Mouse (Mus musculus): ENCODE measurements around the gene Col5a1. TPM values are rescaled to one million over a fixed set of nuclear protein-coding genes. Genes with fewer than 3 reads are reported as not detected.

Gene Col5a1
- polyA plus RNA-seq, 1 experiment from 2014 or later: 47.7 TPM

DNA sequence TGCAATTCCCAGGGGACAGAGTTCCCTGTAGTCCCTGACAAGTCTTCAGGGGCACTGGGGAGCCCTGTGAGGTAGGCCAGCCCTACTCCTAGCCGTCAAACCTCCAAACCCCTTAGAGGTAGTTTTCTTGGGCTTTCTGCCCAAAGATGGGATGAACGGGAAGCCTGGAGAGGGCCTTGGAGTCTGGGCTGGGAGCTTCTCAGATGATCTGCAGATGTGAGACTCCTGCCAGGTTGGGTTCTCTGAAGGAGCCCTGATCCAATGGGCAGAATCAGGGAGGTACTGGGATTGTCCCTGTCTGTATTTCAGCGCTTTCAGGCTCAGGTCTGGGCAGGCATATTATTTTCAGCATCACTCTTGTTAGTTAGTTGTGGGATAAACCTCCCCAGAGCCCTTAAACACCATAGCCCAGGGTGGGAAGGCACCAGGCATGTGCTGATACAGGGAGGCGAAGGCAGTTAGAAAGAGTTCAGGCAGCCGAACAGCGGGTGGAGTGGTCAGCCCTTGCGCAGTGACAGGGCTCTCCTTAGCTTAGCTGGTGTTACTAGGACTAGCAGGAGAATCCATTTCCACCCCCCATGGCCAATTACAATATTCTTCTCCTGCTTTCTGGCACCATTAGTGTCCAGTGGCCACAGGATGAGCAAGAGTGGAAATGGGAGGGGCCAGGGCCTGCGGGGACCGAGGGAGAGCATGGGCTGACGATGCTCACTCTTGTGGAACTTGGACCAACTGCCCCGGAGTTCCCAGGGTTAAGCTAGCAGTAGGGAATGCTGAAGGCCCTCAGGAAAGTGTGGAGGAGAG is 1.4 kb downstream of the Col5a1 start:
- Histone ChIP-seq H3K27ac (ENCODE audit: low read length) (peak overlapping the region; percentile 80), H3K4me2 (replicated peaks; ENCODE audit: low read depth, low read length) (peak overlapping the region; percentile 92)

DNA sequence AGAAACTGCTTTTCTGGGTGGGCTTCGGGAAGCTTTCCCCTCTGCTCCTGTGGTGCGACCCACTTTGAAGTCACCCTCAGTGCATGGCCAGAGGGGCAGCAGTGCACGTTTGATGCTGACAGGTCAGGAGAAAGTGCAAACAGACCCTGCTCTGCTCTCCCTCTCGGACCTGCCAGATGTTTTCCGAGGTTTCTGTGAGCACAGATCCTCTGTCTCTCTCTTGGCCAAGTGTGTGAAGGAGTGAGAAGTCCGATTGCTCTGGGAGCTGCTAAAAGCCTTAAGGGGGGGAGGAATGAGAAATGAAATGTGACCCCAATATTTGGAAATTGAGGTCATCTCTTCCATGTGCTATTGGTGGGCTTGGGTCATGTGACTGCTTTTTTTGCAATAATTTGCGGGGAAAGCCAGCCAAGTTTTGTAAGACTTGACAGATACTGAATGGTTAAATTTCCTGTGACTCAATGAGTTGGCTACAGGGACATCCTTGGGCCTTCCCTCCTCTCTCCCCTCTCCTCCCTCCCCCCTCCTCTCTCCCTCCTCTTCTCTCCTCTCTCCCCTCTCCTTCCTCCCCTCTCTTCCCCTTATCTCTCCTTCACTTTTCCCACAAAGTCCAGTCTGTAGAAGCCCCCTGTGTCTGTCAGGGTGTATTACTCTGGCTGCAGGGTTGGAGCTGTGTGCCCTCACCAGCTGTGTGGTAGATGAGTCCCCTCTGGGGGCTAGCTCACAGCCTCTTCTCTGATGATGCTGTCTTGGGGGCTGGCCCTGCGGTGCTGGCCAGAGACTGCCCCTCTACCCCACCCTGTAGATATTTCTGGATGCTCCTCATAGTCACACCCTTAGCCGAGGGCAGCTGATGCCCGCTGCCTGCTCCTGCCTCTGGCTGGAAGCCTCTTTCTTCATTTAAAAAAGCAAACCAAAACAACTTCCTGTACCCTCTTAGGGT is 2.6 kb downstream of the Col5a1 start:
- no peak; the same call in none of the 2 replicates for TF ChIP-seq CTCF (IDR thresholded peaks at IDR 0.05)
- peak; percentile 55 for TF ChIP-seq EP300 (IDR thresholded peaks at IDR 0.05)
- Histone ChIP-seq H3K4me3 (ENCODE audit: low read depth, low read length) (peak overlapping the region; percentile 70), H3K4me2 (replicated peaks; ENCODE audit: low read depth, low read length) (peak overlapping the region; percentile 92), H3K27ac (ENCODE audit: low read length) (peak overlapping the region; percentile 80), H3K4me1 (ENCODE audit: insufficient read depth, low read depth, low read length) (peaks cover 4% of the 10 kb centered on the region; the same call in 1 of the 2 replicates), H3K36me3 (ENCODE audit: insufficient read depth, low read length) (no peaks in the 10 kb centered on the region), H3K27me3 (replicated peaks; ENCODE audit: insufficient read depth, low read length) (peaks cover 4% of the 10 kb centered on the region; the same call in 1 of the 2 replicates), H3K9ac (replicated peaks; ENCODE audit: low read depth) (no peak overlapping the region), H3K9me3 (ENCODE audit: low read length) (no peaks in the 10 kb centered on the region)
- DNase-seq (ENCODE audit: low spot score) (peak; percentile 90), ATAC-seq (peak; percentile 34)
- 14% methylated on average over 10 of the region's 10 CpGs for WGBS

More for the DNA sequence above, 1.4 kb downstream of the Col5a1 start:
- Histone ChIP-seq H3K27me3 (replicated peaks; ENCODE audit: insufficient read depth, low read length) (peaks cover 4% of the 10 kb centered on the region; the same call in 1 of the 2 replicates), H3K9ac (replicated peaks; ENCODE audit: low read depth) (peak overlapping the region; percentile 76), H3K9me3 (ENCODE audit: low read length) (no peaks in the 10 kb centered on the region), H3K4me3 (ENCODE audit: low read depth, low read length) (peak overlapping the region; percentile 70), H3K4me1 (ENCODE audit: insufficient read depth, low read depth, low read length) (peaks cover 4% of the 10 kb centered on the region; the same call in 1 of the 2 replicates), H3K36me3 (ENCODE audit: insufficient read depth, low read length) (no peaks in the 10 kb centered on the region)
- TF ChIP-seq EP300 (IDR thresholded peaks at IDR 0.05) (no peak), CTCF (IDR thresholded peaks at IDR 0.05) (no peak)
- no peak for DNase-seq (ENCODE audit: low spot score)
- WGBS: 21% methylated on average over 11 of the region's 11 CpGs
- ATAC-seq: no peak

DNA sequence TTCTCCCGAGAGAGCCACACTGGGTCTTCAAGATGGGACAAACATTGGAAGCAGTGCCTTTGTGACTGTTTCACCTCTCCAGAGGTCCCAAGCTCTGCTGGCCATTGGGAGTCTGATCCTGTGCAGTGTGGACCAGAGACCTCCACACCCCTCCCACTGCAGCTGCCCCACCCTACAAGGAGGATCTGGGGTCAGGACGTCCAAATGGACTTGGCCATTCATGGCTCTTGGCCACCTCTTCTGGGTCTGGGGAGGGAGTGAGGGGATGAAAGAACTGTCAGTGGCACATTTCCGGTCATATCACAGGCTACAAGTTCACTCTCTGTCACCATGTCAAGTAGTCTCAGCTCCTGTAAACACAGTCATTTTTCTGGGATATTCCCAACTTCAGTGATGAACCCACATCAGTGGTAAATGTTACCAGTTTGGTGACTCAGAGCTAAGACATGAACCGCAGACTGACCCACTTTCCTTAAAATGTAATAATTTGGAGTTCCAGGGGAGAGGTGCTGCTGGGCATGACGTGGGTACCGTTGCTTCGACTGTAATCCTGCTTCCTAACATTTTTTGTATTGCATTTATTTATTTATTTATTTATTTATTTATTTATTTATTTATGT is 5.8 kb downstream of the Col5a1 start:
- TF ChIP-seq CTCF (IDR thresholded peaks at IDR 0.05) (no peak), EP300 (IDR thresholded peaks at IDR 0.05) (no peak)
- no peaks in the 10 kb centered on the region for H3K36me3 ChIP-seq (ENCODE audit: insufficient read depth, low read length)
- H3K27me3 ChIP-seq (replicated peaks; ENCODE audit: insufficient read depth, low read length): peaks cover 4% of the 10 kb centered on the region; the same call in 1 of the 2 replicates
- WGBS: 81% methylated on average over 7 of the region's 7 CpGs
- DNase-seq (ENCODE audit: low spot score) (peak; percentile 42), ATAC-seq (peak; percentile 4; the same call in 1 of the 2 replicates)
- no peak overlapping the region for H3K4me2 ChIP-seq (replicated peaks; ENCODE audit: low read depth, low read length)
- H3K9me3 ChIP-seq (ENCODE audit: low read length): no peaks in the 10 kb centered on the region
- H3K27ac ChIP-seq (ENCODE audit: low read length): no peak overlapping the region
- peaks cover 4% of the 10 kb centered on the region; the same call in 1 of the 2 replicates for H3K4me1 ChIP-seq (ENCODE audit: insufficient read depth, low read depth, low read length)
- no peak overlapping the region for H3K9ac ChIP-seq (replicated peaks; ENCODE audit: low read depth)
- H3K4me3 ChIP-seq (ENCODE audit: low read depth, low read length): no peak overlapping the region

DNA sequence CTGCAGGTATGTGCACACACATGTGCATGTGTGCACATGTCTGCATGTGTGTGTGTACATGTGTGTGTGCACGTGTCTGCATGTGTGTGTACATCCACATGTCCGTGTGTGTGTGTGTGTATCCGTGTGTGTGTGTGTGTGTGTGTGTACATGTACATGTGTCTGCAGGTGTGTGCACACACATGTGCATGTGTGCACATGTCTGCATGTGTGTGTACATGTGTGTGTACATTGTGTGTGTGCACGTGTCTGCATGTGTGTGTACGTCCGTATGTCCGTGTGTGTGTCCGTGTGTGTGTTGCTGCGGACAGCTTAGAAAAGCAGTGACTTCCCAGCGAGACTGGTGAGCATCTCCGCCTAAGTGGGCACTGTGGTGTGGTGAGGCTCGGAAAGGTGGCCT is 6.8 kb downstream of the Col5a1 start:
- no peak overlapping the region for H3K9ac ChIP-seq (replicated peaks; ENCODE audit: low read depth)
- 91% methylated on average over 12 of the region's 12 CpGs for WGBS
- TF ChIP-seq EP300 (IDR thresholded peaks at IDR 0.05): no peak
- TF ChIP-seq CTCF (IDR thresholded peaks at IDR 0.05): no peak

DNA sequence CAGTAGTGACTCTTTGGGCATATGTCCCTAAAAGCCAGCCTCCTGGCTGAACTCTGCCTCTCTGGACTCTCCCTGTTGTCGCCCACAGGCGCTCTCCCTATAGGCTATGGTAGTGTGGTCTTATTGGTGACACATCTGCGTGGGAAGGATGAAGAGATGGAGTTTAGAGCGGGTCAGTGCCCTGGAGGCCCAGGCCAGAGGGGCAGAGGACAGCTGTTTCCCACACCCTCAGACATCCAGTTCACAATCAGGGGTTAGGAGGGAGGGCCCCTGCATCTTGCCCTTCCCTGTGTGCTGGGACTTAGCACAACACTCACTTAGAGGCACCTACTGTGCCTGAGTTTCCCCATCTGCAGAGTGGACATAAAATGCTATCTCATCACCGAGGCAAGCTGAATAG is 8.8 kb downstream of the Col5a1 start:
- Histone ChIP-seq H3K27ac (ENCODE audit: low read length) (no peak overlapping the region), H3K27me3 (replicated peaks; ENCODE audit: insufficient read depth, low read length) (no peaks in the 10 kb centered on the region), H3K4me2 (replicated peaks; ENCODE audit: low read depth, low read length) (no peak overlapping the region), H3K4me3 (ENCODE audit: low read depth, low read length) (no peak overlapping the region), H3K9ac (replicated peaks; ENCODE audit: low read depth) (no peak overlapping the region), H3K4me1 (ENCODE audit: insufficient read depth, low read depth, low read length) (no peaks in the 10 kb centered on the region), H3K9me3 (ENCODE audit: low read length) (no peaks in the 10 kb centered on the region), H3K36me3 (ENCODE audit: insufficient read depth, low read length) (no peaks in the 10 kb centered on the region)
- DNase-seq (ENCODE audit: low spot score) (no peak), ATAC-seq (no peak)
- WGBS: 73% methylated on average over 5 of the region's 5 CpGs
- TF ChIP-seq EP300 (IDR thresholded peaks at IDR 0.05) (no peak), CTCF (IDR thresholded peaks at IDR 0.05) (no peak)

More for the DNA sequence above, 6.8 kb downstream of the Col5a1 start:
- H3K27ac ChIP-seq (ENCODE audit: low read length): no peak overlapping the region
- no peak overlapping the region for H3K4me3 ChIP-seq (ENCODE audit: low read depth, low read length)
- DNase-seq (ENCODE audit: low spot score): no peak
- peaks cover 4% of the 10 kb centered on the region; the same call in 1 of the 2 replicates for H3K4me1 ChIP-seq (ENCODE audit: insufficient read depth, low read depth, low read length)
- no peak overlapping the region for H3K4me2 ChIP-seq (replicated peaks; ENCODE audit: low read depth, low read length)
- no peaks in the 10 kb centered on the region for H3K36me3 ChIP-seq (ENCODE audit: insufficient read depth, low read length)
- H3K9me3 ChIP-seq (ENCODE audit: low read length): no peaks in the 10 kb centered on the region
- ATAC-seq: no peak
- H3K27me3 ChIP-seq (replicated peaks; ENCODE audit: insufficient read depth, low read length): no peaks in the 10 kb centered on the region

Data from lung, postnatal 0 days (tissue).